Mouse (Mus musculus) midbrain, embryonic 14.5 days (tissue): ENCODE measurements around the gene Arid1b. TPM values are rescaled to one million over a fixed set of nuclear protein-coding genes. Genes with fewer than 3 reads are reported as not detected.

Experiments used
- ATAC-seq: fragments of 200-750 bp; cut with Nextera tagmentation; 2 replicates; pipeline ENCODE4 v1.8.0; 2017; ENCODE audit warnings: moderate number of reproducible peaks, moderate library complexity; ENCODE audit not compliant: low FRiP score, low TSS enrichment
- DNase-seq: peaks from one replicate; pipeline ENCODE4 v3.0.0-alpha.2; 2015
- H3K27ac ChIP-seq: fragments of 300-500 bp; sonication (generic); replicated peaks from 2 replicates; pipeline ENCODE4 v1.5.1; 2014; ENCODE audit warnings: mild to moderate bottlenecking, low read depth, low read length, moderate library complexity
- H3K27me3 ChIP-seq: fragments of 300-500 bp; sonication (generic); 2 replicates; pipeline ENCODE4 v1.6.1; 2014; ENCODE audit warnings: low read length, control low read depth, mixed read lengths; ENCODE audit not compliant: control insufficient read depth, insufficient read depth
- H3K36me3 ChIP-seq: fragments of 300-500 bp; sonication (generic); 2 replicates; pipeline ENCODE4 v1.6.1; 2014; ENCODE audit warnings: low read length, control low read depth; ENCODE audit not compliant: control insufficient read depth, insufficient read depth
- H3K4me1 ChIP-seq: fragments of 300-500 bp; sonication (generic); 2 replicates; pipeline ENCODE4 v1.6.1; 2014; ENCODE audit warnings: mild to moderate bottlenecking, antibody characterized with exemption, low read length, control low read depth; ENCODE audit not compliant: control insufficient read depth, insufficient read depth
- H3K4me2 ChIP-seq: fragments of 300-500 bp; sonication (generic); 2 replicates; pipeline ENCODE4 v1.6.1; 2014; ENCODE audit warnings: mild to moderate bottlenecking, low read length, moderate library complexity
- H3K4me3 ChIP-seq: fragments of 300-500 bp; sonication (generic); replicated peaks from 2 replicates; pipeline ENCODE4 v1.5.1; 2014; ENCODE audit warnings: low read depth, low read length
- H3K9ac ChIP-seq: fragments of 300-500 bp; sonication (generic); replicated peaks from 2 replicates; pipeline ENCODE4 v1.6.1; 2014; ENCODE audit warnings: mild to moderate bottlenecking, low read length, moderate library complexity
- H3K9me3 ChIP-seq: fragments of 300-500 bp; sonication (generic); 2 replicates; pipeline ENCODE4 v1.6.1; 2016; ENCODE audit warnings: low read length, control low read depth, mixed read lengths; ENCODE audit not compliant: control insufficient read depth
- WGBS: fragments of 180-500 bp; shearing (Covaris S2); extraction: QIAGEN DNeasy Blood & Tissue Kit; methylation state at CpG from one replicate; pipeline ENCODE4 v1.1.7; 2014; 5-methylcytosine and 5-hydroxymethylcytosine counted together
- polyA plus RNA-seq: library from polyadenylated mRNA; unstranded; fragments of >200 nt; fragmentation: Nextera tagmentation; extraction: Ambion mirVana; gene quantifications from 2 replicates; pipeline ENCODE4 v1.2.1, GENCODE M21; 2014

Gene Arid1b
- polyA plus RNA-seq, 1 experiment from 2014 or later, result 23.8 TPM

- no peaks in the 10 kb centered on the region for H3K9me3 ChIP-seq
- no peaks in the 10 kb centered on the region for H3K27me3 ChIP-seq
- DNase-seq (no peak), ATAC-seq (no peak)
- H3K9ac ChIP-seq, result no peak overlapping the region
- H3K27ac ChIP-seq, result no peak overlapping the region
- no peak overlapping the region for H3K4me3 ChIP-seq
- no peaks in the 10 kb centered on the region; the same call in 1 of the 2 replicates for H3K36me3 ChIP-seq
- peaks cover 22% of the 10 kb centered on the region for H3K4me1 ChIP-seq
- 95% methylated on average over 4 of the region's 4 CpGs for WGBS
- H3K4me2 ChIP-seq, result no peak overlapping the region
These were observed 102.9 kb downstream of the Arid1b start for GRCm38 (mm10) chr17:5097046-5097445.

- H3K9ac ChIP-seq, result no peak overlapping the region
- H3K4me2 ChIP-seq, result no peak overlapping the region
- DNase-seq (no peak), ATAC-seq (no peak)
- H3K27ac ChIP-seq, result no peak overlapping the region
- no peaks in the 10 kb centered on the region; the same call in 1 of the 2 replicates for H3K36me3 ChIP-seq
- H3K4me1 ChIP-seq, result peaks cover 22% of the 10 kb centered on the region
- H3K4me3 ChIP-seq, result no peak overlapping the region
- WGBS, result 74% methylated on average over 21 of the region's 21 CpGs
- no peaks in the 10 kb centered on the region for H3K27me3 ChIP-seq
- H3K9me3 ChIP-seq, result no peaks in the 10 kb centered on the region
These were observed 103.7 kb downstream of the Arid1b start for GRCm38 (mm10) chr17:5097545-5098475.

GRCm38 (mm10) chr17:5098727-5099126, 104.6 kb downstream of the Arid1b start:
- H3K9ac ChIP-seq, result no peak overlapping the region
- H3K4me1 ChIP-seq, result peaks cover 22% of the 10 kb centered on the region
- ATAC-seq (no peak), DNase-seq (no peak)
- no peaks in the 10 kb centered on the region for H3K27me3 ChIP-seq
- WGBS, result 80% methylated on average over 7 of the region's 7 CpGs
- no peaks in the 10 kb centered on the region; the same call in 1 of the 2 replicates for H3K36me3 ChIP-seq
- H3K9me3 ChIP-seq, result no peaks in the 10 kb centered on the region
- no peak overlapping the region for H3K4me3 ChIP-seq
- no peak overlapping the region for H3K4me2 ChIP-seq
- no peak overlapping the region for H3K27ac ChIP-seq

GRCm38 (mm10) chr17:5099238-5099637, 105.1 kb downstream of the Arid1b start:
- Histone ChIP-seq H3K9ac (no peak overlapping the region), H3K4me3 (no peak overlapping the region), H3K9me3 (no peaks in the 10 kb centered on the region), H3K27ac (no peak overlapping the region), H3K36me3 (no peaks in the 10 kb centered on the region; the same call in 1 of the 2 replicates), H3K27me3 (no peaks in the 10 kb centered on the region), H3K4me1 (peaks cover 22% of the 10 kb centered on the region), H3K4me2 (no peak overlapping the region)
- no peak for DNase-seq
- ATAC-seq, result no peak
- WGBS, result 80% methylated on average over 4 of the region's 4 CpGs

- 62% methylated on average over 8 of the region's 8 CpGs for WGBS
- Histone ChIP-seq H3K4me3 (no peak overlapping the region), H3K36me3 (no peaks in the 10 kb centered on the region; the same call in 1 of the 2 replicates), H3K4me1 (peaks cover 31% of the 10 kb centered on the region), H3K4me2 (no peak overlapping the region), H3K9me3 (no peaks in the 10 kb centered on the region), H3K9ac (no peak overlapping the region), H3K27me3 (no peaks in the 10 kb centered on the region), H3K27ac (no peak overlapping the region)
- ATAC-seq (no peak), DNase-seq (no peak)
These were observed 107.0 kb downstream of the Arid1b start for GRCm38 (mm10) chr17:5101157-5101556.

GRCm38 (mm10) chr17:5101887-5102286, 107.8 kb downstream of the Arid1b start:
- H3K27ac ChIP-seq, result 0 out of 2 replicates have a peak overlapping the region, but pooled peaks have one; percentile 13
- no peaks in the 10 kb centered on the region for H3K27me3 ChIP-seq
- H3K36me3 ChIP-seq, result no peaks in the 10 kb centered on the region; the same call in 1 of the 2 replicates
- no peak for DNase-seq
- H3K4me2 ChIP-seq, result no peak overlapping the region
- H3K9ac ChIP-seq, result no peak overlapping the region
- H3K4me1 ChIP-seq, result peaks cover 35% of the 10 kb centered on the region
- H3K4me3 ChIP-seq, result no peak overlapping the region
- no peaks in the 10 kb centered on the region for H3K9me3 ChIP-seq
- no peak for ATAC-seq
- 15% methylated on average over 2 of the region's 2 CpGs for WGBS

- 26% methylated on average over 6 of the region's 6 CpGs for WGBS
- peak; percentile 53 for DNase-seq
These were observed 111.6 kb downstream of the Arid1b start for GRCm38 (mm10) chr17:5105746-5106145.

GRCm38 (mm10) chr17:5106263-5107195, 112.4 kb downstream of the Arid1b start:
- Histone ChIP-seq H3K4me1 (peaks cover 43% of the 10 kb centered on the region), H3K36me3 (no peaks in the 10 kb centered on the region), H3K27ac (0 out of 2 replicates have a peak overlapping the region, but pooled peaks have one; percentile 1), H3K27me3 (no peaks in the 10 kb centered on the region), H3K4me2 (no peak overlapping the region), H3K9ac (no peak overlapping the region), H3K9me3 (no peaks in the 10 kb centered on the region), H3K4me3 (no peak overlapping the region)
- WGBS, result 79% methylated on average over 11 of the region's 11 CpGs
- DNase-seq (no peak), ATAC-seq (no peak)

More at GRCm38 (mm10) chr17:5105746-5106145, 111.6 kb downstream of the Arid1b start:
- ATAC-seq, result no peak
- Histone ChIP-seq H3K4me3 (no peak overlapping the region), H3K27ac (no peak overlapping the region), H3K4me2 (no peak overlapping the region), H3K9me3 (no peaks in the 10 kb centered on the region), H3K36me3 (no peaks in the 10 kb centered on the region), H3K27me3 (no peaks in the 10 kb centered on the region), H3K4me1 (peaks cover 48% of the 10 kb centered on the region), H3K9ac (no peak overlapping the region)
